Mouse (Mus musculus): ENCODE results near the gene Mindy4.

Gene Mindy4

DNA sequence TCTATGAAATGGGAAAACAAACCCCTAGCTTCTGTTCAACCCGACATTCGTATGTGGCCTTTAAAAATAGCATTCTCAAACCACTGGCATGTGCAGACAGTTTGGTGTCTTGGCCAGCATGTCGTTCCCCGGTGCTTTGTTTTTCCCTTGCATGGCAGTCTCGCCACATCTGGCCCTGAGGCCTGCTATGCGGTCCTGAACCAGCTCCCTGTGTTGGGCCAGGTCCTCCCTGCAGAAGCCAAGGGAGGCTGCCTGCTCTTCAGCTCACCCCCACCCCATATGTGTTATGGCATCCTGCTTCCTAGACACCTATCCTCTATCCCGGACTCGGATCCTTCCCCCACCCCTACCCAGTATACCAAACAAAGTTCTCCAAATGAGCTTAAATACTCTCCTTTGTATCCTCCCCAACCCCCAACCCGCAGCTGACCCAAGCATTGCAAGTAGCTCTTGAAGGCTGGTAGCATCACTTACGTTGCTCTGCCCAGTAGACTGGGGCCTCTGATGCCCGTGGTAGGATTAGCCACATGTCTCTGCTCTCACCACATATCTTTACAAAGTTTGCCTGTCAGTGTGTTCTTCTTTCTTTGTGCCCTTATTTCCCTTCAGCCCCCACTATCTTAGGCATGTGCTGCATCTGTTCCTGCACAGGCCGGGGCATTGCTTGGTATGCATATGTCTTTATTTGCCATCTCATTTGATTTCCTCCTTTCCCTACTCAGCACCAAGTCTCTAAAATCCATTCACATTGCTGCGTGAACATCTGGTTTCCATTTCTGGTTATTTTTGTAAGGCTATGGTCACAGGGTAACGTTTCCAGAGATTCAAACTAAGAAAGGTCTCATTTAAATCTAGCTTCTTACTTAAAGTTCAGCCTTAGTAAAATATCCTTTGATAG lies 55.5 kb downstream of the Mindy4 start:
- no peak for DNase-seq

DNA sequence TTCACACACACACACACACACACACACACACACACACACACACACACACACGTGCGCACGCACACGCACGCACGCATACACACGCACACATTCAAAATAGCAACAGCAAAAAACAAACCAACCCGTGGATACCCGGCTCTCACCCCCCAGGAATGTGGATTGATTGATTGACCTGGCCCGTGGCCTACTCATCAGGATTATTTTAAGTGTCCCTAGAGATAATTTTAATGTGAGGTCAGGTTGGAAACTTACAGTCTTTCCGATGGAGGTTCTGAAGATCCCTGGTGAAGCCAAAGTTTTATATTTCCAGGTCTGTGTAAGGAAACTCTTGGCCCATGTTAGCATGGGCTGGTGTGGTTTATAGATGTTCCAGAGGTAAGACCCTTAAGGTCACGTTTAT lies 59.0 kb downstream of the Mindy4 start:
- no peak for DNase-seq

DNA sequence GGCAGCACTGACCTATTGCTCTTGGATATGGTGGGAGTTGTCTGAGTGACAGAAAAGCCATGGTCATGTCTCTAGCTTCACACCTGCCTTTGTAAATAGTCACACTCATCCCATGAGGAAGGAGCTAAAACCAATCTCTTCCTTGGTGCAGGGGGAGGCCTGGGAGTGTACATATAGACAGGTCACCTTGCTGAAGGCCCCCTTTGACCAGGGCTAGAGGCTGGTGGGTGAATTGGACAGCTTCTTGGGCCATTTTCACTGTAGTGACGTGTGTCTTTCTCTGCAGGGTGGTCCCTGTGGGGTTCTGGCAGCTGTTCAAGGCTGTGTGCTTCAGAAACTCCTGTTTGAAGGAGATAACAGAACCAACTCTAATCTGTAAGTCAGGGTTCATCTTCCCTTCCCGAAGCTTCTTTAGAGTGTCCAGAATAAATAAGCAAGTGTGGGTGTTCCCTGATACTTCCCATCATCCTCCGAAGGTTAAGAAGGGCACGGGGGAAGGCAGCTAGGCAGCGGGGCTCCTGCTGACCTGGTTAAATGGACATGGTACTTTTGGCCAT lies 60.4 kb downstream of the Mindy4 start:
- no peak for DNase-seq

DNA sequence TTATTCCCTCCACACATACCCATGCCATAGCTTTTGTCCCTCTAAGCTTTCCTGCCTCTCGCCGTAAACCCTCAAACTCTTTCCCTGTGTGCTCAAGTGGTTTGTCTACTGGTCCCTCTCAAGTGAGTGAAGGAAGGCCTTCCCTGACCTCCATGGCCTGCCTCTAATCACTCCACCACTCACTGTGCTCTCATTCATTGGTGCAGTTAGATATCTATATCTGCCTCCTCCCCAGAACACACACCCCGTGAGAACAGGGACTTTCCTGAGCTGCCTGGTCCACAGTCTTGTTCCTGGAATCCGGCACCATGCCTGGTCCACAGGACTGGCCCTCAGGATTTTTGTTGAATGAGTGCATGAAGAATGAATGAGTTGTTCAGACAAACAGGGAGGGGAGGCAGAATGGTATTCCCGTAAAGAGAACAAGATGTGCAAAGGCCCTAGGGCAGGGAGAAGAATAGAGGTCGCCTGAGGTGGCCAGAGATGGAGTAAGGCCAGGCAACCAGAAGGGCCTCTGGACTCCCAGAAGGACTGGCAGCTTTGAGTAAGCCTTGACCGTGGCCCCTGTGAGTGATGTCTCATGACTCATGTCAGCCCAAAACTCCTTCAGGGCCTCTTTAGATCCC lies 61.7 kb downstream of the Mindy4 start:
- DNase-seq: no peak

DNA sequence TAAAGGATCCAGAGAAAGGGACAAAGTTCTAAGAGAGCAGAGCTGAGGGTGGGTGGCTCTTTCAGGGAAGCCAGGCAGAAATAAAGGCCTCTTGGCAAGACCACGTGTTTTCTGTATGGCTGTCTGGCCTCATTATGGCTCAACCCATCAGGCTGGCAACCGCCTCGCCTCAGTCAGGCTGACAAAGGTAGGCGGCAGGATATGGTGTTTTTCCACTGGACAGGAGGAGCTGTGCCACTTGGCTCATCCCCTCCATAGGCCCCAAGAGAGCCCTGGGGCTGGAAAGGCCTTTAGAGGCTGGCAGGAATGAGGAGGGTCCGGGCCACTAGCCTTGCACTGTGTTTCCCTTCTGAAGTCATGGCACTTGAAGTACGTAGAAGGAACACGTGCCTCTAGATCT lies 69.8 kb downstream of the Mindy4 start:
- DNase-seq: peak; percentile 92

DNA sequence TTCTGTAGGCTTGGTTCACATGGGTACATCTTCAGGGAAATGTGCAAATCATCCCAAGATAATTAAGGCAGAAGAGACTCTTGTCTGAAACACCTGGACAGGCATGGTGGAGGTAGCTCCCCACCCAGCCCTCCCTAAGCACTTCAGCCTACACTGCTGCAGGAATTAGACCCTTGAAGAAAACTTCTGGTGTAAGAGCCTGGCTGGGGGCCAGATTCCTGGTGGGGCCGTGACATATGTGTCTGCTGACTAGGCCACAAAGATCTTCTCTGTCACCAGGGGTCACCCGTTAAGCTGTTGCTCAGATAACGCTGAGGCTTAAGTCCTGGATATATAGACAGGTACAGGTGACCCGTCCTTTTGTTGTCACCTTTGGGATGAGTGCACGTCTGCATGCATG lies 70.3 kb downstream of the Mindy4 start:
- DNase-seq: no peak

DNA sequence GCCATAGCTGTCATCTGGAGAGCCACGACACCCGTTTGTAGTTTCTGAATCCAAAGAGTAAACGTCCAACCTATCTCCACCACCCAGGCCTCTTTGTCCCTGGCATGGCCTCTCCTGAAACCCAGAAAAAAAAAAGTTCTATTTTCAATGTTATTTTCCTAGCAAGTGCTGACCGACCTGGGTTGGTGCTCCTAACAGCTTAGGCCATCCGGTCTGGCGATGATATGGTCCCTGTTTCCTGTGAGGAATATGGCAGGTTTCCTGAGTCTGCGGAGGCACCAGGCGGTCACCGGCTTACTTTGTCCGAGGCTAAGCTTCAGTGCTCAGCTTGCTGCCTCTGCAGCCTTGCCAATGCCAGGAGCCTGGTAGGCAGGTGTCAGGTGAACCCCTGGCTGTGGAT lies 71.8 kb downstream of the Mindy4 start:
- peak; percentile 93 for DNase-seq

DNA sequence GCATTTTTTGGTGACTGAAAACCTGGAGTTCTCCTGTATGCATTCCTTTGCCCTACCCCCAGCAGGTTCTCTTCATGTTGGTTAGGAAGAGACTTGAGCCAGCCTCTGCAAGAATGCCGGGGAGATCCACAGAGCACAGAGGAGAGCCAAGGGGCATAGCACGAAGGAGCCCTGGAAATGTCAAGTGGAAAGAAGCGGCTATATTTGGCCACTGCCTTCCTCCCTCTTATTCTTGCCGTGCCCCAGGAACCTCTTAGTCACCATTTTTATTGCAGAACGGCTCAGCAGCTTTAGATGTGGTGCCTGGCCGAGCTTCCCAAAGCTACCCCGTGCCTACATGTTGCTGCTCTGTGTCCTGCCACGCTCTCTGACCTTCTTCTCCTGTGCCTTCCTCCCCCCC lies 72.6 kb downstream of the Mindy4 start:
- DNase-seq: no peak

DNA sequence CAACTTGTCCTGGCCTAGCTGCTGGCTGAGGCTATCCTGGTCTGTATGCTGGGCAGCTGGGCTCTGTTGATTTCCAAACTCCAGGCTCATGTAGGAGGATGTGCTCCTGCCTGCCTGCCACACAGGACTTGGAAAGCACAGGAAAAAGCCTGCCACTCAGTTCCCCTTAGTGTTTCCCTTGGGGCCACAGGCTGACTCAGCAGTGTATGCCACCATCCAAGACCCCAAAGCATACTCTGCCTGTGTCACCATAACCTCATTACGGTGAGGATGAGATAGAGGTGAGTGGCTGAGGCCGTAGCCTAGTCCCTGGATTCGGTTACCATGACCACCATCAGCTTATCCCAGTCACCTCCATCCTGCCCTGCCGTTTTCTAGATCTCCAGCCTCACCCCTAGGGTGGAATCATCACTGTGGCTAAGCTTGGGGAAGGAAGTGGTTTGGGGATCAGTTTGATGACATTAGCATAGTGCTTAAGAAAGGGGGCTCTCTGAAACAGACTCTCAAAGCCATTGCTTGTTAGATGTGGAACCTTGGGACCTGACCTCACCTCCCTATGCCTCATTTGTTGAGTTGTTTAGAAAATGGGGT lies 73.6 kb downstream of the Mindy4 start:
- DNase-seq: peak; percentile 93

DNA sequence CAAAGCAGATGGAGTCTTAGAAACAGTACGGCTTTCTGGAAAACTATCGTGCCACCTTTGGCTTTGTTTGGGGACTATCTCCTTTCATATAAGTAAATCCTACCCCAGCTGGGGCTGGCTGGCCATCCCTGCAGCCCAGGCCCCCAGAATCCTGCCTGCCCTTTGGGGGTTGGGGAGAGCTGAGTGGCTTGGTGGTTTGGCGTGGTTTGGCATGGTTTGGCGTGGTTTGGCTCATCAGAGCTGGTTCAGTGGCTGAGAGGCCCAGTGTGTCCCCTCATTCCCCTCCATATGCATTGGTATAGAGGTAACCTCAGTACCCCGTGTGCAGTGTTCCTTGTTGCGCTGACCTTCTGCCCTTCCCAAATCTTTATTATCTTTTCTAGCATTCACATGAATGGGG lies 74.9 kb downstream of the Mindy4 start:
- DNase-seq: no peak

DNA sequence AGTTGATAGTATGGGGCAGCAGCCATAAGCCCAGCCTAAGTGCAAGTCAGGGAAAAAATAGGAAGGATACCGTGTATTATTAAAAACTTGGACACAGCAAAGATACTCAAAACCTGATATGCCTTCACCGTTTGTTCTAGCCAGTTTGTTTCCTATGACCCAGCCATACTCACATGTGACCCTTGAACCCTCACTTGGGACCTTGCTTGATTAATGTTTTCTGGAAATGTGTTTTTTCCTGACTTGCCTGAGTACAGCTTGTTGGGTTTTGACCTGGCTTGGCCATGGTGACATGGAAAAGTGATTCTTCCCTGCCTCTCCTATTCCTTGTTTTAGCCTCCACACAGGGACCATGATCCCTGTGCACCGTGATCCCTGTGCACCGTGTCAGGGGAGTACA lies 75.3 kb downstream of the Mindy4 start:
- DNase-seq: no peak

DNA sequence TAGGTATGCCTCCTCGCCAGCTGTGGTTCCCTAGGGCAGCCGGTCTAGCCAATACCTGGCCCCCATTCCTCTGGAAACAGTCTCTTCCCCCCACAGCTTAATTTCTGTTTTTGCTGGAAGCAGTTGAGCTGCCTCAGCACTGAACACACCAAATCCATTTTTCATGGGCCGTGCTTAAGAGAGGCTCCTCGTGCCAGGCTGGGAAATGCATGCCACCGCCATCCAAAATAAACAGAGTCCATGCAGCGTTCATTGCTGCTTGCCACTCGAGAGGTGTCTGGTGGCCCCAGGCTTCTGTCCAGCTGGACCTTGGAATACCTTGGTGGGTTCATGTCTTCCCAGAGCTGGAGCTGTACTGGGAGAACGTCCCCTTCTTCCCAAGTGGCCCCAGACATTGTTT lies 77.8 kb downstream of the Mindy4 start:
- peak; percentile 86 for DNase-seq

DNA sequence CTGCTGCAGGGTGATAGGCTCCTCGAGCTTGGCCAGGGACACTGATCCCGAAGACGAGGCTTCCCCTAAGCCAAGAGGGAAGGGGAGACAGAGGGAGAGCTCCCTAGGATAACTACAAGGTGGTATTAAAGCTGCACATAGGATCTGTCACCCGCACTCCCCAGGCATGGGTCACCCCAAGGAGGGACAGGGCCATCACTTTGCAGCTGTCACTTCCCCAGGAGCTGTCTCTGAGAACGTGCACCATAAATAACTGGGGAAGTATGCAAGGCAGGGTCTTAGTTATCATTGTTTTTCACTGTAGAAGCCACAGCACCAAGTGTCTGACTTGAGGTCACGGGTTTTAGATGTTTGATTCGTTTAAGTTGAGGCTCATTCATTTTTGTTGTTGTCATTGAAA lies 78.5 kb downstream of the Mindy4 start:
- DNase-seq: no peak

DNA sequence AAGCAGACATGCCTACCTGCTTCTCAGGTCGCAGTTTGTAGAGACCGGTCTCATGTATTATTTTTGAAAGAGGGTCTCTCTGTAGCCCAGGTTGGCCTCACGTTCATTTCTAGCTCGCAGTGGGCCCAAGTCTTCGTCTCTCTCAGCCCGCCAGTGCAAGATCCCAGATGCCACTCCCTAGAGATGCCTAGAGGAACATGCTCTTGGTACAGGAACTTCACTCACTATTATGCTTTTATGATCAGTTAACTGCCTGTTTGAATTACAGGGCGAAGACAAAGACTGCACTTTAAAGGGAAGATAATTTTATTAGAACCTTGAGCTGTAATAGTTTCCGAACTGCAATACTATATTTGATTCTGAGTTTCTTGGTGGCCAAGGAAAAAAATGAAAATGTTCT lies 79.2 kb downstream of the Mindy4 start:
- DNase-seq: no peak

DNA sequence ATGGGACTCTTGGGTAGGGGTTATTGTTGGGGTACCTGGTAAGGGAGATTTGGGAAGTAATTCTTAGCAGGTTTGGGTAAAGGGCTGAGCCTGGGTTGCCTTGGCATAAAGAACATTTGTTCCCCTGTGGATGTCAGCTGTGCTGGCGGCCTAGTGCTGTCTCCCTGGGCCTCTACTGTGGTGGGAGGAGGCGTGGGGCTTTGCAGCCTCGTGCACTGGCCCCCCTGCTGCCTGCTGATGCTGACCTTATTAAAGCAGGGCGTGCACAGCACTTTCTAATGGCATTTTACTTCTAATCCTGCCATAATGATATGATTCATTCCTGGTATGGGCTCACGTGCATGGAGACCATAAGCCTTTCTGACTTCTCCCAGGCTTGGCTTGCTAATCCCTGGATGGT lies 82.0 kb downstream of the Mindy4 start:
- no peak for DNase-seq

DNA sequence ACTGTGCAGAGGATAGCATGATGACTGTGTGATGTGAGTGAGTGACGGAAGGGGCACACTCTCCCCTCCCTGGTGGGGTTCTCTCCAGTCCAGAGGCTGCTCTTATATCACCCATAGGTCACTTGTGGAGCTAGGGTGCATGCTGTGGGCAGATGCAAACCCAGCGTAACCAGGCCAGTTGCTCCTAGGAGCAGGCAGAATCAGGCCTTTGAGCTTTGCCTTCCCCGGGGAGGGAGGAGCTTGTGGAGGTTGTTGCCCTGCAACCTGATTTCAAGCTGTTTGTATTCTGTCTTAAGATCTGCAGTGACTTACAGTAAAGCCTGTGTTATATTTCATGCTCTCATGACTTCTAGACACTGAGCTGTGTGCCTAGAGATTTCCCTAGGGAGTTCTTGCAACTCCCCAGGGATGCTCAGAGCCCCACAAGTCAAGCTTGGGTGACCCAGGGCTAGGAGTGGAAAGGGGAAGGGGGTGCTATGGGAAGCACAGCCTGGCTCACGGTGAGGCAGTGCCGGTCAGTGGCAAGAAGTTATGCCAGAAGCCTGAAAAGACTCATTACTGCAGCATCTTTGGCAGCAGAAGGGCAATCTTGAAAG lies 84.9 kb downstream of the Mindy4 start:
- DNase-seq: no peak

DNA sequence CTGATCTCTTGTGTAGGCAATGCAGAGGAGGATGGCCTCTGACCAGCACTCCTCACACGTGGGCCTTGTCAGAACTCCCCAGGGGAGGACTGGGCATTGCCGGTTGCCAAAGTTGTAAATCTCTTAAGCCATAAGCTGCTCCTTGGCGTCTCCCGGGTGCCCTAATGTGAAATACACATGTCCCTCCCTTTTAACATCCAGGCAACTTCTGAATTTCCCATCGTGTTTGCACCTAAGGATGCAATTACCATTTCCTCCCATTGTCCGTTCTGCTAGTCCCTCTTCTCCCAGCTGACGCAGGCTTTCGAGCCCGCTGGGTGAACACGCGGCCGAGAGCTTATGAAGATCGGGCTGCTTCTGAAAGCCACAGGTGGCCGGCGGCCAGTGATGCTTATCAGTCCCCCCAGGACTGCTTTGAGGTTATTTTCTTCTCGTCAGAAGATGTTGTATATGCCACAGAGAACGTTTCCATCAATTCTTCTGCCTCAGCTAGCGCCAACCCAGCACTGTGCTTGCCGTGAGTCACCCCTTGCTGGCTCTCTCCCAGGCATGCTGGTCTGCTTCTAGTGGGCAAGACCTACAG lies 91.5 kb downstream of the Mindy4 start:
- DNase-seq: peak; percentile 99

DNA sequence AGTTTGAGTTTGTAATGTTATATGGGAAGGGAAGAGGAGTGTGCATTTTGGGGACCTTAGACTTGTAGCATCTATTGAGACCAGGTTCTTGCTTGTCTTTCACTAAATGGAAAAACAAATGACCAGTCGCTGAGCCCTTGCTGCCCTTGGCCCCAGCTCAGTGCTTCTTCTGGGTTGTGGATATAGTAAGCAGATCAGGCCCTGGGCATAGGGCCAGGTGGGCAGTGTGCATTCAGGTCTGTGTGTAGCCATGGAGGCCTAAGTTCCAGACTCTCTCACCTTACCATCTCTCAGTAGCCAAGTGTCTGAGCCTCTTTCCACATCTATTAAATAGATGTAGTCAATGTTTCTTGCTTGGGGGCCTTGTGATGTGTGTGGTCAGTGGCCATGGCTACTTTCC lies 92.1 kb downstream of the Mindy4 start:
- no peak for DNase-seq

DNA sequence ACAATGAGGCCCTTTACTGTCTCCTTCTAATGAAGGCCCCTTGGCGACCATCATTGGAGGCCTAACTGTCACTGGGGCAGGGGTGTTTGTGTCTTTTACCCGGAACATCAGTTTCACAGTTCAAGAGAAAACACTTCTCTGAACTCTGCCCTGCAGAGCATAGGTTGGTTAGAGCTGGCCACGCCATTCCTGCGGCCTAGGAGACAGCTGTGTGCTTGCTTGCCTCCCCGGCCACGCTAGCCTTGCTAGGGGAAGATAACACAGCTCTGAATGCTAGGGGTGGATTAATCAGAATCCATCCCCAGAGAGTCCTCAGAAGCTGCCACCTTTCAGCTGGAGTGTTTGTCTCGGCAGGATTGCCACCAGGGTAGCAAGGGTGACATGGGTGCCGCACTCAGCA lies 96.3 kb downstream of the Mindy4 start:
- DNase-seq: no peak

DNA sequence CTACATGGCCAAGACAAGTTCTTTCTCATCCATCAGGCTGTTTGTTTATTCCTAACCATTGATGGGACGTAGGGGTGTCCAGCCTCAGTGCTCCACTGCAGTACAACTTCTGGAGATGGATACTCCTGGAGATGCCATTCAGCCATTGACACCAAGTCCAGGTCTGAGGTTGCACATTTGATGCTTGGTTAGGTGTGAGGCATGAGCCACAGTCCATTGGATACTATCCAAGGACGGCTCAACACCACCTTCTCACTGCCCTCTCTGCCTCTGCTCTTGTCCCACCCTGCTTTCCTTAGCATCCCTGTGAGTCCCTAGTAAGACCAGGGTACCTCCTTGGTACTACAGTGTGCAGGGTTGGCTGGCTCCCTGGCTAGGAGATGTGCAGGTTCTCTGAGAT lies 96.7 kb downstream of the Mindy4 start:
- DNase-seq: no peak

DNA sequence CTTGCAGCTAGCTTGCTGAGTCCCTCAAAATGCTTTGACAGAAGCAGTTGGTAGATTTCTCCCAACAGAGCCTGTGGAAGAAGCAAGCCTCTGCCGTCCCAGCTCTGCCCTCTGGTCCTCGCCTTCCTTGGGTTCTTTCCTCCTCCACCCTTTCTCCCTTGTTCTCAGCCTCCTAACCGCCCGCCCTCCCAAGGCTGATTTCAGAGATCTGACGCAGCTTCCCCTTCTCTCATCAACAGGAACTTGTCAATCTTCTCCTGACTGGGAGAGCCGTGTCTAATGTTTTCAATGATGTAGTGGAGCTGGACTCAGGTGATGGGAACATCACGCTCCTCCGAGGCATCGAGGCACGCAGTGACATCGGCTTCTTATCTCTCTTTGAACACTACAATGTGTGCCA lies 97.5 kb downstream of the Mindy4 start:
- no peak for DNase-seq

DNA sequence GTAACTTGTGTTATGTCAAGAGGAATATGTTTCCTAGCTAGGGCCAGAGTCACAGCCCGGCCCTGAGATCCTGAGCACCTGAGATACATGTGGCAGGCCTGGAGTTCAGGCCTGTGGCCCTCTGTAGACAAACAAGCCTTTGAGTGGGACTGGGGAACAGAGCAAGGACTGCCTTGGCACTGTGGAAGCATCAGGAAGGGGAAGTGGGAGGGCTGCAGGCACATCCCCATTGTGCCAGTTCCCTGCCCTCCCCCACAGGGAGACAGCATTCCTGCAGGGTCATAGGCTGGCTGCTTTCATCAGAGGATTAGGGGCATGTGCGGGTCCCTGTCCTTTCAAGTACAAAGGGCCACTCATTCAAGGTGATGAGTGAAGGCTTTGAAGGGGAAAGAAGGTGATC lies 107.0 kb downstream of the Mindy4 start:
- no peak for DNase-seq

DNA sequence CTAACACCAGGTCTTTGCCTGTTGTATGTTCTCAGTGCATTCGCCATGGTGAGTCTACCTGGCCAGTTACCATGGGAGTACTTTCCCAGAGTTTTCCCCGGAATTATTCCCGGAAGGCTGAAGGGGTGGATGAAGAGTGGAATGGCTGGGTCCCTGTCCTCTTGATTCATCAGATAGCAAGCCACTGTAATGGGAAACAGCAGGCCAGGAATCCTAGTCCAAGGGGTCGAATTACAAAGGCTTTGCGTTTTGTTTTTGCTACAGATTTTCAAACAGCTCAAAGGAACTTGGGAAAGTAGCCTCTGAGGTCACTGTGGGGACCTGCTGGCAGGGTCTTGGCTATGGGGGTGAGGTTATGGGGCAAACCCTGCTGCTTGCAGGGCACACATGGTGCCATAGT lies 108.8 kb downstream of the Mindy4 start:
- DNase-seq: no peak
